Mouse (Mus musculus): ENCODE data around the gene Neil1. TPM values are rescaled to one million over a fixed set of nuclear protein-coding genes. Genes with fewer than 3 reads are reported as not detected.

The Neil1 gene
- polyA plus RNA-seq, 1 experiment from 2014 or later = 8.4 TPM

DNA sequence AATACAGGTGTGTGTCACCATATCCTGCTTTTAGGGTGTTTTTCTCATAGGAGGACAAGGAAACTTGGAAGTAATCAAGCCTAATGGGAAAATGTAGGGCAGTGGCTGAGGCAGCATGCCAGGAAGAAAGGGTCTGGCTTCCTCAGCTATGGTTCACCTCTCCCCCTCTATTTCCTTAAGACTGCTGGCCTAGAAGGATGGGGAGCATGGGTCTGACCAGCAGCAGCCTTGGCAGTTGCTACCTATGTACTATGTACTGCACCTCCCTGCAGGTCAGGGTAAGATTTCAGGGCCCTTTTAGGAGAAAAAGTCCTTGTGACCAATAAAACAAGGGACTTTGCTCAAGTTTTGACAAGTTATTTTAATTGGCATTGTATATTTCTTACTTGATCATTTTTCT lies 18.5 kb downstream of the Neil1 start:
- peaks cover 21% of the 10 kb centered on the region for H3K36me3 ChIP-seq (ENCODE audit: control insufficient read depth, insufficient read depth, low read length)
- no peaks in the 10 kb centered on the region for H3K27me3 ChIP-seq (ENCODE audit: control insufficient read depth, insufficient read depth, low read length)
- peak overlapping the region; percentile 89 for H3K4me3 ChIP-seq (replicated peaks; ENCODE audit: low read length)
- H3K4me1 ChIP-seq (ENCODE audit: control insufficient read depth, insufficient read depth, low read length) = peaks cover 13% of the 10 kb centered on the region
- peak overlapping the region; percentile 84 for H3K4me2 ChIP-seq (ENCODE audit: low read depth, low read length)
- no peaks in the 10 kb centered on the region for H3K9me3 ChIP-seq (replicated peaks; ENCODE audit: control insufficient read depth, low read length)
- no peak overlapping the region for H3K27ac ChIP-seq (ENCODE audit: low read length)
- no peak for ATAC-seq (ENCODE audit: insufficient read depth, low FRiP score)
- peak overlapping the region; percentile 52; the same call in 1 of the 2 replicates for H3K9ac ChIP-seq (ENCODE audit: low read length)

DNA sequence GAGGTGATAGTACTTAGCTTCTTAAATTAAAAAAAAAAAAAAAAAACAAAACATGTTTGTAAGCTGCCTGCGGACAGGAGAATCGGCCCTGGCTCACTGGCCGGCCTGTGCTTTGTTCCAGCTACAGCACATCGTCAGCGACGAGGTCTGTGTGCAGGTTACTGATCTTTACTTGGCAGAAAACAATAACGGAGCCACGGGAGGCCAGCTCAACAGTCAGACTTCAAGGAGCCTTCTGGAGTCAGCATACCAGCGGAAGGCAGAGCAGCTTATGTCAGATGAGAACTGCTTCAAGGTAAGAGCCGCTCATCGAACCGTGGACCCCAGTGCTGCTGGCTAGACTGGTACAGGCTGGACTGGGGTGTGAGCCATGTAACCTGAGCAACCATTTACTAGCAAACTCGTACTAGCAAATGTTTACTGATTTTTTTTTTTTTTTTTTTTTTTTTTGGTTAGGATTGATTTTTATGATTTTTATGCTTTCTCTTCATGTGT lies 30.8 kb downstream of the Neil1 start:
- Histone ChIP-seq H3K27me3 (ENCODE audit: control insufficient read depth, insufficient read depth, low read length) (no peaks in the 10 kb centered on the region), H3K9me3 (replicated peaks; ENCODE audit: control insufficient read depth, low read length) (no peaks in the 10 kb centered on the region), H3K36me3 (ENCODE audit: control insufficient read depth, insufficient read depth, low read length) (peaks cover 27% of the 10 kb centered on the region), H3K9ac (ENCODE audit: low read length) (no peak overlapping the region), H3K4me3 (replicated peaks; ENCODE audit: low read length) (no peak overlapping the region), H3K4me1 (ENCODE audit: control insufficient read depth, insufficient read depth, low read length) (no peaks in the 10 kb centered on the region), H3K27ac (ENCODE audit: low read length) (no peak overlapping the region), H3K4me2 (ENCODE audit: low read depth, low read length) (no peak overlapping the region)
- 90% methylated on average over 13 of the region's 13 CpGs for WGBS
- ATAC-seq (ENCODE audit: insufficient read depth, low FRiP score) = no peak

Other genes with a start within 250 kb of the Neil1 start
- gene Snx33, start 219.9 kb downstream of the Neil1 start, polyA plus RNA-seq (2015; fragmentation: Nextera tagmentation; extraction: Ambion mirVana) = 12.9 and 13.1 TPM in 2 replicates
- 73.9 and 80.1 TPM in 2 replicates for gene Imp3, start 210.8 kb downstream of the Neil1 start, polyA plus RNA-seq (2015; fragmentation: Nextera tagmentation; extraction: Ambion mirVana)
- gene Snupn, start 197.4 kb downstream of the Neil1 start, polyA plus RNA-seq (2015; fragmentation: Nextera tagmentation; extraction: Ambion mirVana) = 19.8 and 20.0 TPM in 2 replicates
- gene Ptpn9, start 153.4 kb downstream of the Neil1 start, polyA plus RNA-seq (2015; fragmentation: Nextera tagmentation; extraction: Ambion mirVana) = 14.2 and 15.1 TPM in 2 replicates
- 27.5 and 27.6 TPM in 2 replicates for gene Sin3a, start 76.3 kb downstream of the Neil1 start, polyA plus RNA-seq (2015; fragmentation: Nextera tagmentation; extraction: Ambion mirVana)
- 74.8 and 80.9 TPM in 2 replicates for gene Man2c1, start 17.6 kb downstream of the Neil1 start, polyA plus RNA-seq (2015; fragmentation: Nextera tagmentation; extraction: Ambion mirVana)
- gene Commd4, start 10.0 kb upstream of the Neil1 start, polyA plus RNA-seq (2015; fragmentation: Nextera tagmentation; extraction: Ambion mirVana) = 84.3 and 92.9 TPM in 2 replicates
- gene Trcg1, start 88.3 kb upstream of the Neil1 start, polyA plus RNA-seq (2015; fragmentation: Nextera tagmentation; extraction: Ambion mirVana) = 0.07 TPM in 1 of 2 replicates, not detected in the other
- 21.7 and 23.0 TPM in 2 replicates for gene 1700017B05Rik, start 114.3 kb upstream of the Neil1 start, polyA plus RNA-seq (2015; fragmentation: Nextera tagmentation; extraction: Ambion mirVana)